Mouse (Mus musculus) left cerebral cortex, postnatal 25 days (tissue): ENCODE measurements around the gene Ccdc38. TPM values are rescaled to one million over a fixed set of nuclear protein-coding genes. Genes with fewer than 3 reads are reported as not detected.

Source experiments
- DNase-seq, 2 experiments: peaks; one replicate each; pipeline ENCODE4 v3.0.0; 2022; ENCODE audit warnings: low spot score in 2 of 2, mixed read lengths in 1 of 2
- intact Hi-C: fragments of 180-260 bp; cut with DNase I; formaldehyde crosslinking; loops from one replicate; pipeline ENCODE4 v1.15.1; 2025
- total RNA-seq, 2 experiments: library from RNA; stranded (reverse); gene quantifications; 2 replicates each; pipeline ENCODE4 v1.2.3; 2021

Gene Ccdc38
- not detected for total RNA-seq

DNA sequence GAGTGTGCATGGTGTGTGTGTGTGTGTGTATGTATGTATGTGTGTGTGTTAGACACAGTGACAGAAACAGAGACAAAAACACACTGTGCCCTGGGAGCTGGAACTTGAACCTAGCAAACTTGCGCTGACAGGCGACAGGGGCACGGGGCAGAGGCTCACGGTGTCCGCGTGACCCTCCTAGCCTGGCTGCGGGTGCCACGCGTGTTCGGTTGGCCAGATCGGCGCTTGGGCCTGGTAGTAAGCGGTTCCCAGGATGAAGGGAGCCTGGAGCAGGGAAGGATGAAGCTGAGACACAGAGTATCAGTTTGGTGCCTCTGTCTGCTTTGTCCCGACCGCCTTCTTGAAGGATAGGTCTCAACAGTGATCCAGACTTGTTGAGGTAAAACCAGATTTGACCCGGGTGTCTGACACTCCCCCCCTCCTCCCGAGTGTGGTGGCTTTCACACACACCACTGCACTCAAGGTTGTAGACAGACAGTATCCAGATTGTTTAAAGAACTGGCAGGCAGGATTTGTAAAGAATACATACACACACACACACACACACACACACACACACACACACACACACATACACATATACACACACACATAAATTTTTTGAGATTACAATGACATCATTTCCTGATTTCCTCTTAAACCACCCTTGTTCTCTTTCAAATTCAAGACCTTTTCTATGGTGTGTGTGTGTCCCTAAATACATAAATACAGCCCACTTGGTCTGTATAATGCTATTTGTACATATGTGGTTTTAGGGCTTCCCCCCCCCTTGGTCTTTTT lies at the start of gene Ccdc38:
TSS of gene Ccdc38 (plus strand) at position 202 of the 780 bp plus-strand sequence.
- no peak for DNase-seq
- intact Hi-C loops, result loop anchor here (10.0 kb wide), 1 partner anchor 116 kb away; no protein-coding TSS in a partner anchor

DNA sequence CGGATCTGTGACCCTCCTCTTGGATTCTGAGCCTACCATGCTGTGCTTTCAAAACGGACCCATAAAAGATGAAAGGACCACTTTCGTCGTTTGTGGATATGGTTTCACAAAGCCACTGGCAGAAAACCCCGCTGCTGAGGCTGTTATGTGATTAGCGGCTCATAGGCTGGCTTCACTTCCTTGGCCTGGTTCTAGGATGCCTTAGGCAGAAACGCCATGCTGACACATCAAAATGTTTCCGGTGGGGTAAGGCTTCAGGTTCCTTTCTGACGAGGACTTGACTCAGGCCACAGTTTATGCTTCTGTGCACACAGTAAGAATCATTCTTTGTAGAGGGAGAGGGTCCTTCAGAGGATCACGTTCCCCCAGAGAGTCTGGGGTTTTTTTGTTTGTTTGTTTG lies 39.6 kb upstream of the Ccdc38 start:
- no peak for DNase-seq
- intact Hi-C loops, result no loop called here

DNA sequence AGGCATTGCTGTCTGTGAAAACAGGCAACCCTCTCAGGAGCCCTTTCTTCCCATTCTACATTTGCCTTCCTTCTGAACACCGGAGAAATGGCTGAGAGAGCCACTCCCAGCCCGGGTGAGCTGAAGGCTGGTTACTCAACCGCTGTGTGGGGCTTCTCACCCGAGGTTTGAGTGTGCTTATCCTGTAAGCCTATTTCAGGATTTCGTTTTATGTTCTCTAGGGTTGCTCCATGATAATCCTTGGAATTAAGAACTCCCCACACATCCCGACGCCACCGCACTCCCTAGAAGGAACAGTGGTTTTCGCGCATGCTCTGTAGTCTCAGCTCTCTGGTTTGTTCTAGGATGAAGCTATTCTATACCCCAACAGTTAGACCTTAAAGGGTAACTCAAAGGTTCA lies 39.1 kb upstream of the Ccdc38 start:
- DNase-seq, result no peak
- intact Hi-C loops, result no loop called here

DNA sequence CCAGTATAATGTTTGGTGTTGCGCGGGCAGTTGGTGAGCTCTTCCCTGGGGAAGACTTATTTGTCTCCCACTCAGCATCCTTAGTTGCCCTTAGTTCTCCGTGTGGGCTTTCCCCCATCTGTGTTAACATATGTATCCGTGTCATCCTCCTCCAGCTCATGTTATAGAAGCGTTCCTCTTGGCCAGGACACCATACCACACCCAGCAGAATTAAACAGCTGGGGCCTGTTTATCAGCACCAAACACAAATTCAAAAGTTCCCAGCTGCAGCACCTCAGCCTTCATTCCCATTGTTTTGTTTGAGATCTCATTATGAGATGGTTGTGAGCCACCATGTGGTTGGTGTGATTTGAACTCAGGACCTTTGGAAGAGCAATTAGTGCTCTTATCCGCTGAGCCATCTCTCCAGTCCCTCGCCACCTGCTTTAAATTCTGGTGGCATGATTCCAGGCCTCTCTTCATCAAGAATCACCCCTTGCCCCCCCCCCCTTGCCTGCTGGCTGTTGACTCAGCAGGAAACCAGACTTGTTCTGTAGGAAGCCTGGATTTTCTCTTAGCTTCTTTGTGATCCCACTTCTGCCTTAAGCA lies 32.0 kb upstream of the Ccdc38 start:
- peak in 1 of 2 experiments; percentile 33 for DNase-seq
- intact Hi-C loops, result no loop called here

DNA sequence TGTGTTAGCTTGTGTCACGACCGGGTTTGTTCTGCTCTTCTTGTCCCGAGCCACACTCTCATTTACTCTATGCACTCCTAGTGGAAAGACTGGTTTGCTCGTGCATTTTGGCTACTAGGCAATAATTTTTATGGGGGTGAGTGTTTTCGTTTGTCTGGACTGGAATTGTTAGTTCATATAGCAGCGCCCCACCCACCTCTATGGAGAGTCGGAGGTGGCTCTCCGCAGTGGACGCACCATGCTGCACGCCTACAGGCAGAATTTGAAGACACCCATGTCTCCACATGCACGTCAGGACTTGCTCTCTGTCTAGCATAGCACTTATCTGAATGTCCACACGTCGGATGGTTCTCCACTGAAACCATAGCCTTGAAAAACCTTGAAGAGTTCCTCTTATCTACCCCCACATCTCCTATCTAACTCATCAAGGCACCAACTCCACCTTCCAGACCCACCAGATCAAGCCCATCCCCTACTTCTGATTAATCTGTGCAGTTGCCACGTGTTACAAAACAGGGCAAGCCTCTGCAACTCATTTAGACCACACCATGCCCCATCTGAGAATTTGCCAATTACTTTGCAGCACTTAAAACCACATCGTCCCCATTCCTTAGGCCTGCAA lies 30.8 kb upstream of the Ccdc38 start:
- DNase-seq, result no peak
- intact Hi-C loops, result no loop called here

DNA sequence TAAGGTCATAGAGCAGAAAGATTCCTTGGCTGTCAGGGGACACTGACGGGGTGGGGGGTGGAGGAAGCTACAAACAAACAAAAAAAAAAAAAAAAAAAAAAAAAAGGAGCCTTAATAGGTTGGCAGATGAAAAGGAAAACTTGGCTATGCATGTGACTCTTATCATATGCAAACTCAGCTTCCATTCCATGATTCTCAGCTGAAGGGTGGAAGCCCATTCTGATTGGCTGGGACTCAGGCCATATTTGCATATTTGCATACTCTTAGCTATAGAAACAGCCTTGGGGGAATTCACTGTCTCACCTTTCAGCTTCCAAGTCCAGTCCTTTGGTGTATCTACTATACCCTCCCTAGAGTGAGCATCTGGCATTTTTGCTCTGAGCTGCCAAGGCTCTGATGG lies 25.0 kb upstream of the Ccdc38 start:
- DNase-seq, result no peak
- intact Hi-C loops, result no loop called here

DNA sequence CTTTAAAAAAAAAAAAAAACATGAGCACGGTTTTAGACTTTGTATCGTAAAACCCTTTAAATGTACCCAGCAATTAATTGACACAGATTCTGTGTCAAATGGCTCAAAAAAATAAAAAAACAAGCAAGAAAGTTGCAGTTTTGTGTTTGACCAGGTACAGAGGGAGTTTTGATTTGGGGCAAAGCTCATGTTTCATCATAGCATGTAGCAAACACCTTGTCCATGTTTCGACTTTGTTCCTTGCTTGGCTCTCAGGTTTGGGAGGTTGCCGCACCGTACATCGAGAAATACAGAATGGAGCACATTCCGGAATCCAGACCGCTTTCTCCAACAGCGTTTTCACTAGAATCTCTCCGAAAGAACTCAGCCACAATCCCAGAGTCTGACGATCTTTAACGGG lies 24.5 kb upstream of the Ccdc38 start:
- DNase-seq, result no peak
- intact Hi-C loops, result no loop called here

DNA sequence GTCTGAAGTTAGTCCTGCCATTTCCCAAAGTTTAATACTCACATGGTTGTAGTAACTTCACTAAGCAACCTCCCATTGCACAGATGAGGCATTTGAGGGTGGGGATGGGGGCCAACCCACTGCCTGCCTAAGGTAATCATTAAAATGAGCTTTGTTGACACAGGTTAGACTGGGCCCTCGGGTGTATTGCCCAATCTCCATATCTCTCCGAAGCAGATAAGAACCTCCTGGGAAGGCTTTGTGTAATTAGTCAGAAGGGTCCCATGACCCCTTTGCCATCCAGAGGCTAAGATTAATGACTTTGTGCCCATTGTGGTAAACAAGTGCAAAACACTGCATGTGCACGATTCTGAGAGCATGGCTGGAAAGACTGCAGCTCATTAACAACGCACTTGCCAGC lies 22.7 kb upstream of the Ccdc38 start:
- DNase-seq, result no peak

DNA sequence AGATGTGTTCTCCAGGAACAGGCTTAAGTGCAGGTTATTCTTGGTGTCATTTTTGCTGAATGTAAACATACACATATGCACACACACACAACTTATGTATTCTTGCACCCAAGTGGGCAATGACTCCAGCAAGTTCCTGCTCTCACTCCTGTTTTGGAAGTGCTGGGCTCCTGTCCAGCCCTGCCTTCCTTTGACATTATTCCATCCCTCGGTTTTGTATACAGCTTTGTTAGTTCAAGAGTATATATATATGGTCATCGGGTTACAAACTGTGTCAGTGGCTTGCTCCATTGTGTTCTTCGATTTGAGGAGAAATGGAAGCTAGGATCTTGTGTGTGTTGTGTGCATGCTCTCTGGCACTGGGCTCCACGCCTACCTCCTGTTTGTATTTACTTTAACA lies 22.2 kb upstream of the Ccdc38 start:
- intact Hi-C loops, result no loop called here
- no peak for DNase-seq

More for the DNA sequence above, 22.7 kb upstream of the Ccdc38 start:
- intact Hi-C loops, result no loop called here

DNA sequence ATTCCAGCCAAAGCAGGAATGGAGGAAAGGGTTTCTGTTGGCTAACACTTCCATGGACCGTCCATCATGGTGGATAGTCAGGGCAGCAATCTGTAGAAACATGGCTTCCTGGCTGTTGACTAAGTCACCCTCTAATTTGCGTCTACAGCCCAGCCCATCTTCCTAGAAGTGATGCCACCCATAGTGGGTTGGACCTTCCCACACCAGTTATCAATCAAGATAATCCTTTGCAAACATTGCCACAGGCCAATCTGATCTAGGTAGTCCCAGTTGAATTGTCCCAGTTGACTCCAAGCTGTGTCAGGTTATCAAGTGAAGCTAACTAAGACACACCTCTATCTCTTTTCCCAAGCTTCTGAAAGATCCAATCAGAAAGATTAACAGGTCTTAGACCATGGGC lies 21.8 kb upstream of the Ccdc38 start:
- intact Hi-C loops, result no loop called here
- no peak for DNase-seq

DNA sequence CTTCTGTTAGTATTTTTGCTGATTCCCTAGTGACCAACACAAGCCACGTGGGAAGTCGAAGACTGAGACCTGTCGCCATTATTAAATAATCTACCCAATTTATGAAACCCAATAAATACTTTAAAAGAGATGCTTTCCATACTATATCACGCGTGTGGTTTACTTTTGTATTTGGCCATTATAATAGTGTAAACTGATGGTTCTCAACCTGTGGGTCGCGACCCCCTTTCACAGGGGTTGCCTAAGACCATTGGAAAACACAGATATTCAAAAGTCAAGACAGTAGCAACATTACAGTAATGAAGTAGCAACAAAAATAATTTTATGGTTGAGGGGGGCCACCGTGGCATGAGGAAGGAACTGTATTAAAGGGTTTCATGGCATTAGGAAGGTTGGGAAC lies 21.3 kb upstream of the Ccdc38 start:
- DNase-seq, result no peak
- intact Hi-C loops, result no loop called here

DNA sequence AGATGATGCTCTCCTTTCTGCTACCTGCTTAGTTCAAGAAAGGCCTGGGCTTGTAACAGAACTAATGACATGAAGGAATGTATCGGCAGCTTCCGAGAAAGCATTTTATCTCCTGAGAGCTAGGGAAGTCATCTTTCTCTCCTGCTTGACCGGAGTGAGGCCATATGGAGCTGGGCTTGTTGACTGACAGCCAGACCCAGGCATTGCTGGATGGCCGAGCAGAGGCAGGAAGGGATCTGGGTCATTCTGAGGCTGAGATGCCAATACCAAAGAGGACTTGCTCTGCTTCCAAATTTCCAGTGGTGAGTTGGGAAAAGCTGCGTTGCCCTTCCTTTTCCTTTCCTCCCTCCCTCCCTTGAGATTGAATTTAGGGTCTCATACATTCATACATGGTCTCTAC lies 20.7 kb upstream of the Ccdc38 start:
- intact Hi-C loops, result no loop called here
- DNase-seq, result no peak

DNA sequence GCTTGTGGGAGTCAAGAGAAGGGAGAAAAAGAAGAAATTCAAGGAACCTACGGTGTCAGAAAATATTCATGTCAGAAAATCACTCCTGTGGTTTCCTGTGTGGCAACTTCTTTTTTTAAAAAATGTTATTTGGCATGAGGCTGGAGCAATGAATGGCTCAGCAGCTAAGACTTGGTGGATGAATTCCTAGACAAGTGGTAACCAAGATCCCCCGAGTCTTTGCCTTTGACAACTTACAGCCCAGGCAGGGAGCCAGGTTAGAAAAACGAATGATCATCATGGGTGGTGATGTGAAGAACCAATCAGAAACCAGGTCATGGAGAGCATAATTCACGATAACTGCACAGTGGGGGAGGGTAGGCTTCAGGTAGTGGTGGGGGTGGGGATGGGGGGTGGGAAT lies 19.4 kb upstream of the Ccdc38 start:
- intact Hi-C loops, result no loop called here

DNA sequence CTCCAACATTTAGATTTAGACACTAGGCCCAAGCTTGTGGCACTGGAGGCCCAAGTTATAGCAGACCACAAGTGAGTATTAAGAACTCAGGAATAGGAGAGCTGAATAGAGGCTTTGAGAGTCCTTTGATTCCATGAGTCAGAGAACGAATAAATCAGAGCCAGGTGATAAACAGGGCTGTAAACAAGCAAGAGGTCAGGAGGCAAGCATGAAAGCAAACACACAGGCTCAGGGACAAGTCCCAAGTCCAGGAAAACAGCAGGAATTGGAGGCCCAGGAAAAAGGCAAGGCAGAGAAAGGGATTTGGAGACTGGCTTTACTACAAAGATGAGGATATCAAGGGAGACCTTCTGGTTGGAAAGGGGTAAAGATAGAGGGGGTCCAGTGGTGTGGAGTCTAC lies 15.1 kb upstream of the Ccdc38 start:
- intact Hi-C loops, result no loop called here

More for the DNA sequence above, 19.4 kb upstream of the Ccdc38 start:
- no peak for DNase-seq

DNA sequence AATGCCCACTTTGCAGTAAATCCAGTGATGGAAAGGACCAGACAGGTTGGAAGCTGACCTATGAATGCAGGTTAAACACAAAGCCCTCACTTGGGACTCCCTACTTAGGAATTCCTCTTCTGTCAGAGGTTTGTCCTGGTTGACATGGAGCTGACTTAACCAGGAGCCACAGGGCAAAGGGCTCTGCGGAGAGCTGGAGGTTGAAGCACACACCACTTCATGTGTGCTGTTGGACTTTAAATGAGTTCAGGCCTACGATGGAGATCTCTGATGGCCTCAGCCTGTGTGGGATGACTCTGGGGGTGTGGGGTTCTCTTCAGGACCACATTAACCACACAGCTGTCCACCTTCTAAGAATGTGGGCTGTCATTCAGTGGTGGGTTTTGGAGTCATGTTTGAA lies 2.1 kb upstream of the Ccdc38 start:
- DNase-seq, result no peak
- intact Hi-C loops, result no loop called here

More for the DNA sequence above, 15.1 kb upstream of the Ccdc38 start:
- DNase-seq, result no peak

DNA sequence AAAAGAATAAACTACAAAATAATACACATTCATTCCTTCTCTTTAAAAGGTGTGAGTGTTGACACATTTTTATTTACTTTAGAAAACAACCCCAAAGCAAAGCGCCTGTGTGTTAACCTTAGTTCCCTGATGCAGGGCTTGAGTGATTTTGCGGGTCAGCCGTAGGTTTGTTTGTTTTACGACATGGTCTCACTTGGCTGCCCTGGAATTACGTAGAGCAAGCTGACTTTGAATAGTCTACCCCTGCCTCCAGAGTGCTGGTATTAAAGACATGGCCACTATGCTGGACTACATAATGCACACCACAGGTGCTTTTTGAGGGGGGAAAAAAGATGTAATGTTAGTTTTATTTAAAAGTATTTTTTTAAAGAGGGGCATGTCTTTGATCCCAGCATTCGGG lies 1.6 kb upstream of the Ccdc38 start:
- intact Hi-C loops, result no loop called here
- no peak for DNase-seq

DNA sequence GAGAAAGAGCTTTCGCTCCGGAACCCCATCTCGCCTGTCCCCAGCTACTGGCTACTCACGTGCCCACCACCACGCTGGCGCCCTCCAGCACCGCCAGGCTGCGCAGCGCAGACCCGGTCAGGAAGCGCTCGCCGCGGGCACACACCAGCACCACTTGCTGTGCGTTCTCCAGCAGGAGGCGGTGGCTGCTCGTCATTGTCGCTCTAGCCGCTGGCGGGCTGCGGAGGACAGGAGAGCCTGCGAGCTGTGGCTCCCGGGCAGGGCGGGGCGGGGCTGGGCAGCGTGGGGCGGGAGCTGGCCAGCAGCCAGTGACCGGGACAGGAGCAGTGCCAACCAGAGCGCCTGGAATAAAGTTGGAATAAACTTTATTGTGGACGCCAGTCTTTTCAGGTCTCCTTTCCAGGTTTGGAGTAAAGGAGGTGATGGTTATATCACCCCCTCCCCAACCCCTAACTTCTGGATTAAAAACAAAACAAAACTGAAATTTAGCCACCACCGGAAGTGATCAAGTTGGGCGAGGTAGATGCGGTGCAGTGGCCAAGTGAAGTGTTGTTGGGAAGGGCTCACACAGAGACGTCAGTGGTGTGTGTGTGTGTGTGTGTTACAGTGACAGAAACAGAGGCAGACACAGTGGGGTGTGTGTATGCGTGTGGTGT lies 529 bp upstream of the Ccdc38 start, which contains the start of gene Amdhd1:
TSS of gene Amdhd1 (minus strand) at position 259 of the 656 bp plus-strand sequence.
- peak; percentile 41 to 63 for DNase-seq
- intact Hi-C loops, result loop anchor here (10.0 kb wide), 1 partner anchor 115 kb away; no protein-coding TSS in a partner anchor

DNA sequence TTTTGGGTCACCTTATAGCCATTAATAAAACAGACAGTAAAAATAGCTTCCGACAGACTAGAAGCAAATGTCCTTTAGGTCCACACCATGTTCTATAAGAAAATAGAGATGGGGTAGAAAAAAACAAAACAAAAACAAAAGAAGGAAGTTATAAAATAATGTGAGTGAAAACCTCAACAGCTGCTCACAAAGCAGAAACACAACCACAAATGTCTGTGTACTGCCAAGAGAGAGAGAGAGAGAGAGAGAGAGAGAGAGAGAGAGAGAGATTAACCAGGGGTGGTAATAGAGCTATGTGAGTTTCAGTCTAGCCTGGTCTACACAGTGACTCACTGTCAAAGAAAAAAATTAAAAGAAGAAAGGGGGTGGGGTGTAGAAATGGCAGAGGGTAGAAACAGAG lies 1.2 kb downstream of the Ccdc38 start:
- intact Hi-C loops, result loop anchor here (10.0 kb wide), 1 partner anchor 117 kb away; no protein-coding TSS in a partner anchor
- DNase-seq, result no peak

DNA sequence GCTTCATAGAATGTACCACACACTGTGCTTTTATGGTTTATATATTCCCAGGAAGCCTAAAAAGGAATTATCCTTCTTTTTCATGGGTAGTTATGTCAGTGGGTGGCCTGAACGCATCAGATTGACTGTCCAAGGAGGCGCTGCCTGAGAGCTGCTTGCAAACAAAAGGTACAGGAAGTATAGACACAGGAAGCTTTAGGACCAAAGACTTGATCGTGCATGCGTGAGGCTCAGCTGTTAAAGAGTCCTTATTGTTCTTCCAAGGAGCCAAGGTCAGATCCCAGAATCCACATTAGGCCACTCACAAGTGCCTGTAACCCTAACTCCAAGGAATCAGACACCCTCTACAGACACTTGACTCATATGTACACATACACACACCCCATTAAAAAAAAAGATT lies 1.9 kb downstream of the Ccdc38 start:
- intact Hi-C loops, result loop anchor here (10.0 kb wide), 1 partner anchor 118 kb away; no protein-coding TSS in a partner anchor

DNA sequence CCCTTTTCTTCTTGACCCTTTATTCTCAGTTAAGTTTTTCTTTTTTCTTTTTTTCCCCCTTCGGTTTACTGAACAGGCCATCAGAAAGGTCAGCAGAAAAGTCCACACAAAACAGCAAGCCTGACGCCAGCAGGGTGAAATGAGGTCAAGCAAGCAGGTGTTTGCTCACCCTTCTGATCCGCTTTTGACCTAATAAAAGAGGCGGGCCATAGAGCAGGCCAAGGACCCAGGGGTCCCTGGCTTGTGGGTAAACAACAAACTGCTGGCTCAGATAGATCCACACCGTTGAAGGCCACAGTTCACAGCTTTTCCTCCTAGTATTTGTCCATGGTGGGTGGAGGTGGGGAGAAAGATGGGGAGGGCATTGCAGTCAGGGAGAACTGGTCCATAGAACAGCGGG lies 2.7 kb downstream of the Ccdc38 start:
- intact Hi-C loops, result loop anchor here (10.0 kb wide), 1 partner anchor 118 kb away; no protein-coding TSS in a partner anchor
- no peak for DNase-seq

More for the DNA sequence above, 1.9 kb downstream of the Ccdc38 start:
- DNase-seq, result no peak
